Mouse (Mus musculus): ENCODE results near the gene Wdr92.

Gene Wdr92

GRCm38 (mm10) chr11:17181807-17182206 lies at the start of gene Wdr92:
Wdr92 (plus strand) TSS chr11:17182107.
- no peak for DNase-seq (ENCODE audit: low spot score in 2 of 2)

GRCm38 (mm10) chr11:17135638-17136037 lies 46.3 kb upstream of the Wdr92 start:
- DNase-seq (ENCODE audit: low spot score in 2 of 2) = no peak

GRCm38 (mm10) chr11:17138306-17139033 lies 43.4 kb upstream of the Wdr92 start:
- no peak for DNase-seq (ENCODE audit: low spot score in 2 of 2)

- peak; percentile 96 for DNase-seq (ENCODE audit: low spot score in 2 of 2)
These were observed 22.8 kb upstream of the Wdr92 start, which contains the start of gene Ppp3r1 for GRCm38 (mm10) chr11:17158858-17159737. Ppp3r1 (plus strand) TSS chr11:17159263.

GRCm38 (mm10) chr11:17159738-17160241 lies 22.1 kb upstream of the Wdr92 start:
- peak; percentile 24 to 34 for DNase-seq (ENCODE audit: low spot score in 2 of 2)

- peak; percentile 35 to 44 for DNase-seq (ENCODE audit: low spot score in 2 of 2)
These were observed 21.7 kb upstream of the Wdr92 start for GRCm38 (mm10) chr11:17160242-17160641.

GRCm38 (mm10) chr11:17163956-17164355 lies 18.0 kb upstream of the Wdr92 start:
- DNase-seq (ENCODE audit: low spot score in 2 of 2) = no peak

- no peak for DNase-seq (ENCODE audit: low spot score in 2 of 2)
These were observed 15.3 kb upstream of the Wdr92 start for GRCm38 (mm10) chr11:17166627-17167026.

- no peak for DNase-seq (ENCODE audit: low spot score in 2 of 2)
These were observed 12.6 kb upstream of the Wdr92 start for GRCm38 (mm10) chr11:17169262-17169661.

- no peak for DNase-seq (ENCODE audit: low spot score in 2 of 2)
These were observed 10.8 kb upstream of the Wdr92 start for GRCm38 (mm10) chr11:17170938-17171729.

GRCm38 (mm10) chr11:17172300-17172699 lies 9.6 kb upstream of the Wdr92 start:
- DNase-seq (ENCODE audit: low spot score in 2 of 2) = no peak

- DNase-seq (ENCODE audit: low spot score in 2 of 2) = no peak
These were observed 5.3 kb upstream of the Wdr92 start for GRCm38 (mm10) chr11:17176638-17177037.

GRCm38 (mm10) chr11:17180753-17181152 lies 1.2 kb upstream of the Wdr92 start:
- DNase-seq (ENCODE audit: low spot score in 2 of 2) = no peak

GRCm38 (mm10) chr11:17183165-17183564 lies 1.3 kb downstream of the Wdr92 start:
- DNase-seq (ENCODE audit: low spot score in 2 of 2) = no peak

- DNase-seq (ENCODE audit: low spot score in 2 of 2) = no peak
These were observed 5.7 kb downstream of the Wdr92 start for GRCm38 (mm10) chr11:17187649-17188048.

GRCm38 (mm10) chr11:17188786-17189185 lies 6.9 kb downstream of the Wdr92 start:
- no peak for DNase-seq (ENCODE audit: low spot score in 2 of 2)

GRCm38 (mm10) chr11:17192151-17192844 lies 10.4 kb downstream of the Wdr92 start:
- no peak for DNase-seq (ENCODE audit: low spot score in 2 of 2)

GRCm38 (mm10) chr11:17199170-17199569 lies 17.3 kb downstream of the Wdr92 start:
- DNase-seq (ENCODE audit: low spot score in 2 of 2) = no peak

GRCm38 (mm10) chr11:17199840-17200501 lies 18.1 kb downstream of the Wdr92 start:
- no peak for DNase-seq (ENCODE audit: low spot score in 2 of 2)

GRCm38 (mm10) chr11:17200936-17201335 lies 19.0 kb downstream of the Wdr92 start:
- no peak for DNase-seq (ENCODE audit: low spot score in 2 of 2)

- DNase-seq (ENCODE audit: low spot score in 2 of 2) = no peak
These were observed 20.6 kb downstream of the Wdr92 start for GRCm38 (mm10) chr11:17202481-17202880.

Data from urinary bladder, postnatal 36 days (tissue).